Mouse (Mus musculus): ENCODE results near the gene Golga5. TPM values are rescaled to one million over a fixed set of nuclear protein-coding genes. Genes with fewer than 3 reads are reported as not detected.

The Golga5 gene
- total RNA-seq, 1 experiment from 2014 or later, result 86.0 TPM

Other genes starting within 250 kb of the Golga5 start
- gene Rin3, start 186.1 kb upstream of the Golga5 start, total RNA-seq (2017), result 196 and 218 TPM in 2 replicates
- gene Lgmn, start 29.3 kb upstream of the Golga5 start, total RNA-seq (2017), result 62.6 and 64.1 TPM in 2 replicates
- not detected in 2 replicates for gene Chga, start 85.8 kb downstream of the Golga5 start, total RNA-seq (2017)
- 14.0 and 18.7 TPM in 2 replicates for gene Itpk1, start 235.8 kb downstream of the Golga5 start, total RNA-seq (2017)

Data from neutrophil, adult 5-6 weeks (primary cell).